Mouse (Mus musculus): ENCODE data around the gene 1810037I17Rik. TPM values are rescaled to one million over a fixed set of nuclear protein-coding genes. Genes with fewer than 3 reads are reported as not detected.

The 1810037I17Rik gene
- polyA plus RNA-seq, 1 experiment from 2014 or later = 162 TPM

DNA sequence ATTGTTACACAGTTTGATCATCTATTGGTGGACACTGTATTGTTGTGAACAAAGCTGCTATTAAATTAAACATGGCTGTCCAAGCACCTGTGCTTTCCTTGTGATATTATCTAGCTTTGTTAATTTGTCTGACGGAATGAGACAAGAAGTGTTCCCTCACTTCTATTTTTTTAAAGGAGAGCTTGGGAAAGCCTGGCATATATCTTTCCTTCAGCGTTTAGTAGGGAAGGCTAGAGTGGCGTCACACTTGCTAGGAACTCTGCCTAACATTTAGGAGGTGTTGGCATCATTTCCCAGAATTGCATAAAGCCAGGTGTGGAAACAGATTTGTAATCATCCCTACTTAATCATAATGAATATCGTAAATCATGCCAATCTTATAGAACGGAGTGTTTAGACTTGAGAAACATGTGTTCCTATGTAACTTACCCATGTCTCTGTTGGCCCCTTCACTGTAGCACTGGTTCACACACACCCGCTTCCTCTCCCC lies 7.8 kb upstream of the 1810037I17Rik start:
- H3K4me1 ChIP-seq (ENCODE audit: insufficient read depth, low read depth, low read length) = peaks cover 3% of the 10 kb centered on the region; the same call in 1 of the 2 replicates
- no peak overlapping the region for H3K4me2 ChIP-seq (replicated peaks; ENCODE audit: low read depth, low read length)
- no peaks in the 10 kb centered on the region for H3K36me3 ChIP-seq (ENCODE audit: insufficient read depth, low read length)
- H3K9ac ChIP-seq (replicated peaks; ENCODE audit: low read depth) = no peak overlapping the region
- DNase-seq (ENCODE audit: low spot score) = no peak
- no peak overlapping the region for H3K27ac ChIP-seq (ENCODE audit: low read length)
- no peak for ATAC-seq
- H3K4me3 ChIP-seq (ENCODE audit: low read depth, low read length) = no peak overlapping the region
- H3K9me3 ChIP-seq (ENCODE audit: low read length) = no peaks in the 10 kb centered on the region
- WGBS = 70% methylated on average over 6 of the region's 6 CpGs
- TF ChIP-seq EP300 (IDR thresholded peaks at IDR 0.05) (no peak), CTCF (IDR thresholded peaks at IDR 0.05) (no peak)
- no peaks in the 10 kb centered on the region for H3K27me3 ChIP-seq (replicated peaks; ENCODE audit: insufficient read depth, low read length)

DNA sequence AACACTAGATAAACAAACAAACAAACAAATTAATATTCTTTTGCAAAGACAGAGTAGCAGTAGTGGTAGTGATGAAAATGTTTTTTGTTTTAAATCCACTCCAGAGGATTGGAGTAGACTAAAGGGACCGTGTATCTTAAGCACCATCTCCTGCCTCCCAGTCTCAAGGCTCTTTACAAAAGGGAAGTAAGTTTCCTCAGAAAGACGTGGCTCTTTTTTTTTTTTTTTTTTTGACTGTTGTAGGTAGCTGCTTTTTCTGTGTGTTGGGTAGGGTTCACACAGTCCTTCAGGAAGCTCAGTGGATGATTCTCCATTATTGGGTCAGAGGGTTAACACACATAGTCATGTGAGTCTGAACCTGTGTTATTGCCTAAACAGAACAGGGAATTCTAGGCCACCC lies 5.3 kb upstream of the 1810037I17Rik start:
- WGBS = 40% methylated on average over 2 of the region's 2 CpGs
- TF ChIP-seq CTCF (IDR thresholded peaks at IDR 0.05) (no peak), EP300 (IDR thresholded peaks at IDR 0.05) (no peak)
- ATAC-seq = no peak
- Histone ChIP-seq H3K4me1 (ENCODE audit: insufficient read depth, low read depth, low read length) (peaks cover 3% of the 10 kb centered on the region; the same call in 1 of the 2 replicates), H3K27me3 (replicated peaks; ENCODE audit: insufficient read depth, low read length) (no peaks in the 10 kb centered on the region), H3K27ac (ENCODE audit: low read length) (no peak overlapping the region), H3K4me3 (ENCODE audit: low read depth, low read length) (no peak overlapping the region), H3K9me3 (ENCODE audit: low read length) (no peaks in the 10 kb centered on the region), H3K4me2 (replicated peaks; ENCODE audit: low read depth, low read length) (no peak overlapping the region), H3K9ac (replicated peaks; ENCODE audit: low read depth) (no peak overlapping the region), H3K36me3 (ENCODE audit: insufficient read depth, low read length) (no peaks in the 10 kb centered on the region)
- no peak for DNase-seq (ENCODE audit: low spot score)

DNA sequence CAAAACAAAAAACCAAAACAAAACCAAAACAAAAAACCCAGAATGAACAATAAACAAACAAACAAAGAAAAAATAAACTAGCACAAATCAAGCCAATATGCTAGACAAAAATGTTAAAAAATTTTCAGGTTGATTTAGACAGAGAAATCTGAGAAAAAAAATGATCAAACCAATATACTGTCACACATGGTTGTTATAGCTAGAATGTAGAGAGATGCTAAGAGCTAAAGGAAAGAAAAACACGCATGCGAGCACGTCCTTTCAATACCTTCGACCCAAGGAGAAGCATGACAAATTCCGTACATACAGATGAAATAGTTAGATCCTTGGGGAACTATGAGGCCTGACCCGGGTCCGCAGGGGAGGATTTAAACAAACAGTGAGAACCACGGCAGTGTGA lies 4.7 kb upstream of the 1810037I17Rik start, which contains the start of gene Gm10959:
Gene Gm10959 (minus strand): TSS at position 101 of the 400 bp plus-strand sequence.
- no peak for ATAC-seq
- Histone ChIP-seq H3K36me3 (ENCODE audit: insufficient read depth, low read length) (no peaks in the 10 kb centered on the region), H3K9ac (replicated peaks; ENCODE audit: low read depth) (no peak within 1 kb of the TSS), H3K4me2 (replicated peaks; ENCODE audit: low read depth, low read length) (no peak within 1 kb of the TSS), H3K4me3 (ENCODE audit: low read depth, low read length) (no peak within 1 kb of the TSS), H3K27me3 (replicated peaks; ENCODE audit: insufficient read depth, low read length) (no peaks in the 10 kb centered on the region), H3K27ac (ENCODE audit: low read length) (no peak within 1 kb of the TSS), H3K9me3 (ENCODE audit: low read length) (no peaks in the 10 kb centered on the region), H3K4me1 (ENCODE audit: insufficient read depth, low read depth, low read length) (peaks cover 3% of the 10 kb centered on the region; the same call in 1 of the 2 replicates)
- no peak for TF ChIP-seq CTCF (IDR thresholded peaks at IDR 0.05)
- no peak for TF ChIP-seq EP300 (IDR thresholded peaks at IDR 0.05)
- no peak for DNase-seq (ENCODE audit: low spot score)
- WGBS = 82% methylated on average over 8 of the region's 8 CpGs

DNA sequence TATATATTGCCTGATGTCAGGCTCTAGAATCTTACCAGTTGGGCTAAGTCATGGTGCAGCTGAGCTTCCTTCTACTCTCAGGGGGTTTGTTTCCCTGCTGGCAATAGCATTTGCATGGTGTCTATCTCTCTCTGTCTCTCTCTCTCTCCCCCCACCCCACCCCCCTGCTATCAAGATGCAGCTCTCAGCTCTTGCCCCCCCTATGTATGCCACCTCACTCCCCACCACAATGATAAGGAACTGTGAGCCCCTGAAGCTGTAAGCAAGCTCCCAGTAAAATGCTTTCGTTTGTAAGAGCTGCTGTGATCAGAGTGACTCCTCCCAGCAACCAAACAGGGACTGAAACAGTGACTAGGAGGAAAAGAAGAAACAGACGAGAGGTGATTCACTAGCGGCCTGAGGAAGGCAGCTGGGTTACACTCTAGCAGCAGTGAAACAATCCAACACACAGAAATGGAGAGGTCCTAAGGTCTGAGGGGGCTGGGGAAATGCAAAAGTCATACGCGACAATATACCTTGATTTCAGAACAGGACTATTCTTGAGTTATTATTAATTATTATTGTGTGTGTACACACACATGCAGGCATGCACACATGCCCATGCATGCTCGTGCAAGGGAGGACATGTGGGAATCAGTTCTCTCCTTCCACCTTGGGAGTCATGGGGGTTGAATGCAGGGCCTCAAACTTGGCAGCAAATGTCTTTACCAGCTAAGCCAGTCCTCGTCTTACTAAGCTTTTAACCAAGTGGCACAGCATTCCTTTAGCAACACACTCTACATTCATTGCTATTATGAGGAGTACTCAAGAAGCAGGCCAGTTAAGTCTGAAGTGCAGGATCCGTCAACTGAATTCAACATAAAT lies 3.2 kb upstream of the 1810037I17Rik start:
- TF ChIP-seq EP300 (IDR thresholded peaks at IDR 0.05) = no peak
- no peak for TF ChIP-seq CTCF (IDR thresholded peaks at IDR 0.05)
- H3K4me1 ChIP-seq (ENCODE audit: insufficient read depth, low read depth, low read length) = peaks cover 3% of the 10 kb centered on the region; the same call in 1 of the 2 replicates

DNA sequence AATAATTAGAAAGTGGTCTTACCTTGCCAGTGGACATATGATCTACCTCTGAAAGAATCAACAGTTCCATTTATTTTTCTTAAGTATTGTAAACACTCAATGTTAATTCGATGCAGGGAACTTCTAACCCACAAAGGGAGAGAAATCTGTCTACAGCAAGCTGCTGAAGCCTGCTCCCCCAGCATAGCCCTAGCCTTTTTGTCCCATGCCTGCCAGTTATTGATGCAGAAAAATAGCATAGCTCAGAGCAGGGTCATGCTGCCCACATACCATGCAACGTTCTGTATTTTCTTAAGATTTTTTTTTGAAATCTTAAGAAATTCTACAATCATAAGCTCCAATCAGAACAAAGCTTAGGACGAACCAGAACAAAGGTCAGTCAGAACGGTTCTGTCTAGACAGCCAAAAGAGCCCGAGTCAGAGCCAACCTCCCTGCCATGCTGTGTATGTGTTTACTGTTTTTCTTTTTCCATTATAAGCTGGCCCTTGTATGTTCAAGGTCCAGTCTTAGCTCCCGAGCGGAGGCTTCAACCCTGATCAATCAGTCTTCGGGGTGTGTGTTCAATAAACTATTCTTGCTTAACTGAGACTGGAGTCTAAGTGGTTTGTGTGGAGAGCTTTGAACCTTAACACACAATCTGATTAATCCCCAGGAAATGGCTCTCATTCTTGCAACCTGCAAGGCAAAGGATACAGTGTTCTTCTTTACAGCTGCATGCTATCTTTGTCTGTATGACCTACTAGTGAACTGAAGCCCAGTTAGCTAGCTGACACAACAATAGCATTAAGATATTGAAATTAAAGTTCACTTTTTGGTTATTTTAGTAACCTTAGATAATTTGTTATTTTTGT lies 2.1 kb upstream of the 1810037I17Rik start:
- H3K9me3 ChIP-seq (ENCODE audit: low read length) = no peaks in the 10 kb centered on the region
- H3K4me3 ChIP-seq (ENCODE audit: low read depth, low read length) = no peak overlapping the region
- no peaks in the 10 kb centered on the region for H3K27me3 ChIP-seq (replicated peaks; ENCODE audit: insufficient read depth, low read length)
- no peaks in the 10 kb centered on the region for H3K36me3 ChIP-seq (ENCODE audit: insufficient read depth, low read length)
- TF ChIP-seq EP300 (IDR thresholded peaks at IDR 0.05) (no peak), CTCF (IDR thresholded peaks at IDR 0.05) (no peak)
- peaks cover 3% of the 10 kb centered on the region; the same call in 1 of the 2 replicates for H3K4me1 ChIP-seq (ENCODE audit: insufficient read depth, low read depth, low read length)
- H3K4me2 ChIP-seq (replicated peaks; ENCODE audit: low read depth, low read length) = no peak overlapping the region
- no peak overlapping the region for H3K27ac ChIP-seq (ENCODE audit: low read length)
- DNase-seq (ENCODE audit: low spot score) (no peak), ATAC-seq (no peak)
- WGBS = 75% methylated on average over 8 of the region's 8 CpGs
- no peak overlapping the region for H3K9ac ChIP-seq (replicated peaks; ENCODE audit: low read depth)

More for the DNA sequence above, 3.2 kb upstream of the 1810037I17Rik start:
- WGBS = 45% methylated on average over 8 of the region's 8 CpGs
- ATAC-seq (no peak), DNase-seq (ENCODE audit: low spot score) (peak; percentile 67)
- Histone ChIP-seq H3K27me3 (replicated peaks; ENCODE audit: insufficient read depth, low read length) (no peaks in the 10 kb centered on the region), H3K9ac (replicated peaks; ENCODE audit: low read depth) (no peak overlapping the region), H3K27ac (ENCODE audit: low read length) (peak overlapping the region; percentile 43; the same call in 1 of the 2 replicates), H3K9me3 (ENCODE audit: low read length) (no peaks in the 10 kb centered on the region), H3K4me3 (ENCODE audit: low read depth, low read length) (no peak overlapping the region), H3K4me2 (replicated peaks; ENCODE audit: low read depth, low read length) (no peak overlapping the region), H3K36me3 (ENCODE audit: insufficient read depth, low read length) (no peaks in the 10 kb centered on the region)

DNA sequence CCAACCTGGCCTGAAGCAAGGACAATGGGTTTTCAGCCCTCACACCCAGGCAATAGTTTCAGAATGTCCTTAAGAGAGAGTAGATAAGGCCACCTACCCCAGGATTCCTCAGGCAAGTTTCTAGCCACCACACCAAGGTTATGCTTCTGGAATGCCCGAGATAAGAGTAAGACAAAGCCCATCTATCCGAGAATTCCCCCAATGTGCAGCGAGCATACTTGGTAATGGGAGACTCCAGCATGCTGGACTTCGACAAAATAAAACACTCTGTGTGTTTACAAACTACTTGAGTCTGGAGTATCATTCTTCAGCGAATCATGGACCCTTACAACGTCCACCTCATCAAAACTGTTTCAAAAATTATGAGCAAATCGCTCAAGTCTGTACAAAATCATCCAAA lies 856 bp upstream of the 1810037I17Rik start:
- no peaks in the 10 kb centered on the region for H3K9me3 ChIP-seq (ENCODE audit: low read length)
- peak overlapping the region; percentile 60; the same call in 1 of the 2 replicates for H3K4me3 ChIP-seq (ENCODE audit: low read depth, low read length)
- 44% methylated on average over 7 of the region's 7 CpGs for WGBS
- peak overlapping the region; percentile 84 for H3K27ac ChIP-seq (ENCODE audit: low read length)
- H3K27me3 ChIP-seq (replicated peaks; ENCODE audit: insufficient read depth, low read length) = no peaks in the 10 kb centered on the region
- TF ChIP-seq CTCF (IDR thresholded peaks at IDR 0.05) (no peak), EP300 (IDR thresholded peaks at IDR 0.05) (no peak)
- H3K4me2 ChIP-seq (replicated peaks; ENCODE audit: low read depth, low read length) = peak overlapping the region; percentile 58
- DNase-seq (ENCODE audit: low spot score) (peak; percentile 49), ATAC-seq (no peak)
- H3K4me1 ChIP-seq (ENCODE audit: insufficient read depth, low read depth, low read length) = peaks cover 3% of the 10 kb centered on the region; the same call in 1 of the 2 replicates
- no peak overlapping the region for H3K9ac ChIP-seq (replicated peaks; ENCODE audit: low read depth)
- H3K36me3 ChIP-seq (ENCODE audit: insufficient read depth, low read length) = no peaks in the 10 kb centered on the region
